7 mouse cellular contexts compared by ENCODE assay signal in the genomic region with DNA sequence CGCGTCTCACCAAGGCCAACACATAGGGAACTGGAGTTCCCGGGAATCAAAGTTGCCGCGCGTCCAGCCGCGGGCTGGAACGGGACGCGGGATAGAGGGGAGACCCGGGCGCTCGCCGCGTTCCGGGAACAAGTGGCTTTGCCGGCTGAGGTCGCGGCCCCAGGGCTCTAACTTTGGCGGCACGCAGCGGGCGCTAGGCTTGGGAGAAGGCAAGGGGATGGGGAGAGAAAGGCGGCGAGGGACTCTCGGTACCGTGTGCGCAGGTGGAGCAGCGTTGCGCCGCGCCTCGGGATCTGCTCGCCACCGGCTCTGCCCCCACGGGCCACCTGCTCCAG. TPM values are rescaled to one million over a fixed set of nuclear protein-coding genes. Genes with fewer than 3 reads are reported as not detected.
A peak's percentile ranks its signal among the peaks of the same experiment; 100 is the strongest.
DNase-seq lines count a peak whose midpoint lies in the region; ATAC-seq and TF ChIP-seq lines count a peak whose summit lies in the region.

No protein-coding gene starts in this region.

- no peak for TF ChIP-seq POLR2A in spleen, adult 2 months (IDR thresholded peaks at IDR 0.05; ENCODE audit: low read depth, low read length)

- no peak for DNase-seq in spleen, adult 2 months (ENCODE audit: low read depth in 1 of 2, low spot score in 2 of 2)
- DNase-seq in spleen, postnatal 36 days (ENCODE audit: low spot score in 2 of 2) = no peak
- DNase-seq in retina, embryonic 14.5 days (ENCODE audit: low spot score) = peak; percentile 17
- DNase-seq in urinary bladder, postnatal 4 days (ENCODE audit: low spot score in 2 of 2) = no peak
- DNase-seq in urinary bladder, postnatal 10 days (ENCODE audit: low spot score) = no peak

- peak overlapping the region; percentile 55; the same call in 1 of the 2 replicates for H3K4me3 ChIP-seq in spleen, adult 2 months (ENCODE audit: extremely low read depth, insufficient read depth, insufficient read length)
- peak overlapping the region; percentile 64 for H3K4me3 ChIP-seq in forebrain, embryonic 15.5 days
- peak overlapping the region; percentile 54 for H3K4me3 ChIP-seq in intestine, postnatal 0 days (ENCODE audit: low read depth, low read length)

- H3K9ac ChIP-seq in forebrain, embryonic 15.5 days (replicated peaks) = peak overlapping the region; percentile 67
- H3K9ac ChIP-seq in intestine, postnatal 0 days (ENCODE audit: low read depth, low read length) = no peak overlapping the region

- H3K27me3 ChIP-seq in spleen, adult 2 months (ENCODE audit: control insufficient read depth, insufficient read depth, low read length) = peaks cover 12% of the 10 kb centered on the region
- H3K27me3 ChIP-seq in forebrain, embryonic 15.5 days = peaks cover 63% of the 10 kb centered on the region
- peaks cover 46% of the 10 kb centered on the region for H3K27me3 ChIP-seq in intestine, postnatal 0 days (replicated peaks; ENCODE audit: control insufficient read depth, insufficient read depth, low read length)

- H3K4me2 ChIP-seq in forebrain, embryonic 15.5 days (replicated peaks) = peak overlapping the region; percentile 99
- peak overlapping the region; percentile 98 for H3K4me2 ChIP-seq in intestine, postnatal 0 days (replicated peaks; ENCODE audit: low read depth)

- WGBS in spleen, adult 2 months = 1% methylated on average over 37 of the region's 37 CpGs
- under 1% methylated on average over 37 of the region's 37 CpGs for WGBS in forebrain, embryonic 15.5 days
- under 1% methylated on average over 27 of the region's 37 CpGs for WGBS in intestine, postnatal 0 days

- TF ChIP-seq CTCF in spleen, adult 2 months (IDR thresholded peaks at IDR 0.05; ENCODE audit: extremely low read depth, insufficient read depth, insufficient read length, insufficient replicate concordance) = no peak
- no peak for TF ChIP-seq CTCF in intestine, postnatal 0 days (IDR thresholded peaks at IDR 0.05; ENCODE audit: low read depth)

- no peaks in the 10 kb centered on the region for H3K9me3 ChIP-seq in forebrain, embryonic 15.5 days
- no peaks in the 10 kb centered on the region for H3K9me3 ChIP-seq in intestine, postnatal 0 days (ENCODE audit: control insufficient read depth)

- no peak for ATAC-seq in forebrain, embryonic 15.5 days (replicated peaks)
- ATAC-seq in intestine, postnatal 0 days = no peak

- peaks cover 11% of the 10 kb centered on the region for H3K4me1 ChIP-seq in spleen, adult 2 months (ENCODE audit: control insufficient read depth, insufficient read depth, insufficient read length)
- H3K4me1 ChIP-seq in forebrain, embryonic 15.5 days = peaks cover 20% of the 10 kb centered on the region
- H3K4me1 ChIP-seq in intestine, postnatal 0 days (replicated peaks; ENCODE audit: control insufficient read depth, insufficient read depth, low read length) = 0 out of 2 replicates have a peak, but pooled peaks cover 6% of the 10 kb centered on the region

- no peak overlapping the region for H3K27ac ChIP-seq in spleen, adult 2 months (ENCODE audit: insufficient read depth, low read length)
- no peak overlapping the region for H3K27ac ChIP-seq in forebrain, embryonic 15.5 days (replicated peaks)
- H3K27ac ChIP-seq in intestine, postnatal 0 days (ENCODE audit: low read depth, low read length) = no peak overlapping the region

- H3K36me3 ChIP-seq in spleen, adult 2 months (ENCODE audit: control insufficient read depth, insufficient read depth, low read length) = no peaks in the 10 kb centered on the region
- H3K36me3 ChIP-seq in forebrain, embryonic 15.5 days = no peaks in the 10 kb centered on the region
- no peaks in the 10 kb centered on the region for H3K36me3 ChIP-seq in intestine, postnatal 0 days (ENCODE audit: control insufficient read depth, insufficient read depth)

RNA-seq across cellular contexts. Expression of a gene that starts 9.7 kb away (rescaled TPM):
- polyA plus RNA-seq in spleen, adult 2 months (2012; rRNA removed) = 2.1 and 2.7 TPM in 2 replicates
- 1.2 and 2.7 TPM in 2 replicates for polyA plus RNA-seq in forebrain, embryonic 15.5 days (2015; fragmentation: Nextera tagmentation; extraction: Ambion mirVana)
- 0.26 and 0.34 TPM in 2 replicates for polyA plus RNA-seq in intestine, postnatal 0 days (2015; fragmentation: Nextera tagmentation; extraction: Ambion mirVana)
